Mouse (Mus musculus) hindbrain, embryonic 13.5 days (tissue): Measurements from ENCODE around the gene Apobec1. TPM values are rescaled to one million over a fixed set of nuclear protein-coding genes. Genes with fewer than 3 reads are reported as not detected.
"Not testable (repeated sequence)": the region's sequence is repeated elsewhere in the genome, so short reads cannot be mapped to it uniquely, and the experiment has no call there.

Experiments
- ATAC-seq: fragments of 200-750 bp; cut with Nextera tagmentation; 2 replicates; pipeline ENCODE4 v1.8.0; 2017; ENCODE audit warnings: moderate TSS enrichment; ENCODE audit not compliant: low FRiP score
- H3K27ac ChIP-seq: fragments of 300-500 bp; sonication (generic); 2 replicates; pipeline ENCODE4 v1.5.1; 2015; ENCODE audit warnings: inconsistent platforms, mild to moderate bottlenecking, moderate library complexity
- H3K27me3 ChIP-seq: fragments of 300-500 bp; sonication (generic); 2 replicates; pipeline ENCODE4 v1.6.1; 2015; ENCODE audit warnings: mild to moderate bottlenecking, inconsistent platforms
- H3K36me3 ChIP-seq: fragments of 300-500 bp; sonication (generic); 2 replicates; pipeline ENCODE4 v1.6.1; 2015; ENCODE audit warnings: mild to moderate bottlenecking, inconsistent platforms
- H3K4me1 ChIP-seq: fragments of 300-500 bp; sonication (generic); replicated peaks from 2 replicates; pipeline ENCODE4 v1.6.1; 2015; ENCODE audit warnings: inconsistent platforms
- H3K4me2 ChIP-seq: fragments of 300-500 bp; sonication (generic); 2 replicates; pipeline ENCODE4 v1.6.1; 2015; ENCODE audit warnings: inconsistent platforms, mild to moderate bottlenecking, moderate library complexity
- H3K4me3 ChIP-seq: fragments of 300-500 bp; sonication (generic); 2 replicates; pipeline ENCODE4 v1.5.1; 2015; ENCODE audit warnings: mild to moderate bottlenecking, inconsistent platforms
- H3K9ac ChIP-seq: fragments of 300-500 bp; sonication (generic); 2 replicates; pipeline ENCODE4 v1.6.1; 2015; ENCODE audit warnings: mild to moderate bottlenecking, inconsistent platforms
- H3K9me3 ChIP-seq: fragments of 300-500 bp; sonication (generic); 2 replicates; pipeline ENCODE4 v1.6.1; 2016; ENCODE audit warnings: inconsistent platforms
- WGBS: fragments of 180-500 bp; shearing (Covaris S2); methylation state at CpG from one replicate; pipeline ENCODE4 v1.1.7; 2015; 5-methylcytosine and 5-hydroxymethylcytosine counted together
- polyA plus RNA-seq: library from polyadenylated mRNA; unstranded; fragments of >200 nt; fragmentation: Nextera tagmentation; extraction: Ambion mirVana; gene quantifications from 2 replicates; pipeline ENCODE4 v1.2.1, GENCODE M21; 2015

The Apobec1 gene
- polyA plus RNA-seq, 1 experiment from 2014 or later, result 2.5 TPM

DNA sequence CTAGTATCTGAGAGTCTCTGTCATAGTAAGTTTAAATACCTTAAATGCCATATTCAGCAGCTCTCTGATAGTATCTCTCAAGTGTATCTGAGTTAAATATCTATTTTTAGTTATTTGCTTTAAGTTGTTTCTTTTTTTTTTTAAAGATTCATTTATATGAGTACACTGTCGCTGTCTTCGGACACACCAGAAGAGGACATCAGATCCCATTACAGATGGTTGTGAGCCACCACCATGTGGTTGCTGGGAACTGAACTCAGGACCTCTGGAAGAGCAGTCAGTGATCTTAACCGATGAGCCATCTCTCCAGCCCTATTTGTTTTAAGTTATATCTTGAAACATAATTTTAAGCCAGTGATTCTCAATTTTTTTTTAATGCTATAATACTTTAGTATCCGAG lies 1.2 kb downstream of the Apobec1 start:
- WGBS, result 94% methylated on average over 4 of the region's 4 CpGs
- H3K27me3 ChIP-seq, result no peaks in the 10 kb centered on the region
- H3K27ac ChIP-seq, result no peak overlapping the region
- H3K4me2 ChIP-seq, result no peak overlapping the region
- H3K4me1 ChIP-seq, result 0 out of 2 replicates have a peak, but pooled peaks cover 7% of the 10 kb centered on the region
- H3K4me3 ChIP-seq, result no peak overlapping the region
- H3K9ac ChIP-seq, result no peak overlapping the region
- H3K36me3 ChIP-seq, result no peaks in the 10 kb centered on the region
- no peaks in the 10 kb centered on the region for H3K9me3 ChIP-seq
- no peak for ATAC-seq

DNA sequence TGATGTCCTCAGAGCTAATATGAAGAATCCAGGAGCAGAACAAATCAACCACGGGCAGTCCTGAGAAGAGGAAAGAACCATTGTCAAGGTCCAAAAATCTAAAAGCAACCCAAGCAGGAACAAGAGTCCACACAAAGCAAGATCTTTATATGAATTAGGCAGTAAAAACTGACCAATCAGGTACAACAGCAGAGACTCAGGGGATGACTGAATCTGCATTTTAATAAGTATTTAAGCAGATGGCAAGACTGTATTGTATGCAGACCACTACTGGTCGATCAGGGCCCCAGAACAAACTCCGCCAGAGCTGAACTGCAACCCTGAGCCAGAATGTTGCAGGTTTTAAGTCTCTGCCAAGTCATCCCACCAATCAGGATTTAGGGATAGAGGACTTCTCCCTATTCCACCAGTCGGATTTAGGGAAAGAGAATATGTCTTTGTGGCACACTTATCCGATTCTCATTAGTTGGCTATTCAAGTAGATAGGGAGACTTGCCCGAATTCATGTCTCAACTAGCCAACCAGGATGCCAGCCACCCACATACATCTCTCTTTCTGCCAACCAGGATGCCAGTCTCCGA lies 2.1 kb downstream of the Apobec1 start:
- Histone ChIP-seq H3K27ac (no peak overlapping the region), H3K9ac (no peak overlapping the region), H3K4me1 (0 out of 2 replicates have a peak, but pooled peaks cover 7% of the 10 kb centered on the region), H3K4me2 (no peak overlapping the region), H3K4me3 (no peak overlapping the region), H3K27me3 (no peaks in the 10 kb centered on the region), H3K36me3 (no peaks in the 10 kb centered on the region), H3K9me3 (no peaks in the 10 kb centered on the region)
- ATAC-seq, result no peak
- WGBS, result 79% methylated on average over 7 of the region's 7 CpGs

DNA sequence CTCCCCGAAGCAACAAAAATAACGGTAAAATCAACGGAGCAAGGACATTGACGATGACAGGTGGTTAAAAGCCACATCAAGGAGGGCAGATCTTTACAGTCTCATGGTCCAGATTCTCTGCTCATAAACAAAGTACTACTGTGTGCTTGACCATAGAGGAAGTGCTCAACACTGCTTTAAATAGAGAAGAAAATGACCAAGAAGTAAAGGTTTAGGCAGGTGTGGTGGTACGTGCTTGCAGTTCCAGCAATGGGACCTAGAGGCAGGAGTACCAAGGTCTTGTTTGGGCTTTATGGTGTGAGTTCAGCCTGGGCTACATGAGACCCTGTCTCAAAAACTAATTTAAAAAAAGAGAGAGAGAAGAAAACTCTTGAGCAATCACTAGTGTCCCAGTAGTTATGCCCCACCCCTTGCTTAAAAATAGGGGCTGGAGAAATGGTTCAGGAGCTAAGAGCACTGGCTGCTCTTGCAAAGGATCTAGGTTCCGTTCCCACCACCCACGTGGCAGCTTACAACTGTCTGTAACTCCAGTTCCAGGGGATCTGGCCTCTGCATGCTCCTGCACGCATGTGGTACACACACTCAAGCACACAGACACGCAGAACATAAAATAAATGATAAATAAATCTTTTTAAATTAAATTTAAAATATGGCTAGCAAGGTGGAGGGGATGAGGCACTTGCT lies 3.0 kb downstream of the Apobec1 start:
- H3K27me3 ChIP-seq, result no peaks in the 10 kb centered on the region
- H3K4me2 ChIP-seq, result no peak overlapping the region
- no peaks in the 10 kb centered on the region for H3K36me3 ChIP-seq
- WGBS, result 94% methylated on average over 9 of the region's 9 CpGs
- ATAC-seq, result no peak
- no peak overlapping the region for H3K4me3 ChIP-seq
- H3K9ac ChIP-seq, result no peak overlapping the region
- H3K4me1 ChIP-seq, result 0 out of 2 replicates have a peak, but pooled peaks cover 7% of the 10 kb centered on the region
- H3K9me3 ChIP-seq, result no peaks in the 10 kb centered on the region
- no peak overlapping the region for H3K27ac ChIP-seq

DNA sequence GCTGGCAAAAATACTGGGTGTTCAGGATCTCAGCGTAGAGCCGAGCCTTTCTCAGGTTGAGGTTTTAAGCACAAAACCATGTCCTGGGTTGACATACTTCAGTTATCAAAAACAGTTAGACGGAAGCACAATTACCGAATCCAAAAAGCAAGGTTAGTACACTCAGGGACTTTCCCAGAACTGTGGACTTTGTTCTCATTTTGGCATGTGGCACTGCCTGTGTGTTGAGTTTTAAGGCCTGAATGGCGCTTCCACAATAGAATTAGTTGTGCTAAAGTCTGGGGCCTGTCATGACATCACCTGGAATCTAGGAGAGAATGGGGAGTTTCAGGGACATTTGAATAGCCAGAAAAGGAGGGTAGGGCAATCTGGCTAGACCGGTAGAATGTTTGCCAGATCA lies 3.8 kb downstream of the Apobec1 start:
- ATAC-seq, result no peak
- 0 out of 2 replicates have a peak, but pooled peaks cover 7% of the 10 kb centered on the region for H3K4me1 ChIP-seq
- no peak overlapping the region for H3K4me2 ChIP-seq
- H3K4me3 ChIP-seq, result no peak overlapping the region
- H3K36me3 ChIP-seq, result no peaks in the 10 kb centered on the region
- no peaks in the 10 kb centered on the region for H3K9me3 ChIP-seq
- 90% methylated on average over 6 of the region's 6 CpGs for WGBS
- no peak overlapping the region for H3K9ac ChIP-seq
- no peaks in the 10 kb centered on the region for H3K27me3 ChIP-seq
- H3K27ac ChIP-seq, result no peak overlapping the region

DNA sequence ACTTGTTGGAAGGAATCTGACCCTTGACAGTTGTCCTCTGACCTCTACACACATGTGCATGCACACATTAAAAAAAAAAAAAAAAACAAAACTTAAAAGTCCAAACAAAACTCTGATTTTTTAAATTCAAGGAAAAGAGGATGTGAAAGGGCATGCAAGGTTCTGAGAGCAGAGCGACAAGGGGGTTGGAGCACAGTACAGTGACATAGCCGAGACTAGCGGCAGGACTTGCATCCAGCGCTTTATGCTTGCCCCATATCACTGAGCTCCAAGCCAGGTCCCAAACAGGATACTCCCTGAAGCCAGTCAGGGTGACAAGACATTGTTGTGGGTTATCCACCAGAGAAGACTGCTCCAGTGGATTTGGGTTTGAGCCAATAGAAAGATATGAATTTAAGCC lies 4.2 kb downstream of the Apobec1 start:
- Histone ChIP-seq H3K9me3 (no peaks in the 10 kb centered on the region), H3K27ac (no peak overlapping the region), H3K4me1 (0 out of 2 replicates have a peak, but pooled peaks cover 7% of the 10 kb centered on the region), H3K4me2 (no peak overlapping the region), H3K27me3 (no peaks in the 10 kb centered on the region), H3K4me3 (no peak overlapping the region), H3K36me3 (no peaks in the 10 kb centered on the region), H3K9ac (no peak overlapping the region)
- ATAC-seq, result no peak
- 96% methylated on average over 4 of the region's 4 CpGs for WGBS

DNA sequence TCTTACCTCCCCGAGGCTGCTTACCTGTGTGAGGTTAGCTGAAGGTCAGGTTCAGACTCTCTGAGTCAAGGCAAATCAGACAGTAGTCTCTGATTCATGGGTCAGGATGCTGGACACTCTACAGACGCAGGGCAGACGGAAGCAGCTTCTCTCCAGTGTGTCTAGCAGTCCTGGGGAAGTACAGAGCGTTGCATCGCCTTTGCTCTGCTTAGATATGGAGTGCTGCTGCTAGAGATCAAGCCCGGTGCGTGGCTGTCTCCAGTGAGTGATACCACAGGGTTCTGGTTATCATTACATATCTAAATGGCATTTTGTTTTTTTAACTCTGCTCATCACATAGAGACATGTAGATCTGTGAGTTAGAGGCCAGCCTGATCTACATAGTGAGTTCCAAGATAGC lies 5.6 kb downstream of the Apobec1 start:
- no peaks in the 10 kb centered on the region for H3K4me1 ChIP-seq
- H3K9ac ChIP-seq, result no peak overlapping the region
- H3K4me2 ChIP-seq, result no peak overlapping the region
- no peaks in the 10 kb centered on the region for H3K27me3 ChIP-seq
- 86% methylated on average over 7 of the region's 7 CpGs for WGBS
- no peaks in the 10 kb centered on the region for H3K9me3 ChIP-seq
- no peak for ATAC-seq
- no peak overlapping the region for H3K4me3 ChIP-seq
- no peaks in the 10 kb centered on the region for H3K36me3 ChIP-seq
- H3K27ac ChIP-seq, result no peak overlapping the region

DNA sequence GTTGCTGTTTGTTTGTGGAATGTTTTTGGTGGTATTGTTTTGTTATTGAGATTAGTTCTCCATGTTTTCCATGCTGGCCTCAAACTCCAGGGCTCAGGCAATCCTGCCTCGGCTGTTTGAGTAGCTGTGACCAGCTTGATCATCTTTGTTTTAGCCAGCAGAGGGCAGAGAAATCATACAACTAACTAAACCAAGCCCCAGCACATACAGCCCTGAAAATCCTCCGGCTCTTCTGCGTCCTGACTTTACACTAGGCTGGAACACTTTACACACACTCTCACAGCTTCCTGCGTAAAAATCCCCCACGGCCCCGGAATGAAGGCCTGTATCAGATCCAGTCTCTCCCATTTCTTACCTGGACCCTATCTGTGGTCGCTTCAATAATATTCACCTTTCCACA lies 6.6 kb downstream of the Apobec1 start:
- ATAC-seq, result no peak
- no peak overlapping the region for H3K4me2 ChIP-seq
- no peak overlapping the region for H3K4me3 ChIP-seq
- H3K4me1 ChIP-seq, result no peaks in the 10 kb centered on the region
- H3K9ac ChIP-seq, result no peak overlapping the region
- no peak overlapping the region for H3K27ac ChIP-seq
- no peaks in the 10 kb centered on the region for H3K9me3 ChIP-seq
- no peaks in the 10 kb centered on the region for H3K27me3 ChIP-seq
- no peaks in the 10 kb centered on the region for H3K36me3 ChIP-seq
- WGBS, result 46% methylated on average over 7 of the region's 7 CpGs

DNA sequence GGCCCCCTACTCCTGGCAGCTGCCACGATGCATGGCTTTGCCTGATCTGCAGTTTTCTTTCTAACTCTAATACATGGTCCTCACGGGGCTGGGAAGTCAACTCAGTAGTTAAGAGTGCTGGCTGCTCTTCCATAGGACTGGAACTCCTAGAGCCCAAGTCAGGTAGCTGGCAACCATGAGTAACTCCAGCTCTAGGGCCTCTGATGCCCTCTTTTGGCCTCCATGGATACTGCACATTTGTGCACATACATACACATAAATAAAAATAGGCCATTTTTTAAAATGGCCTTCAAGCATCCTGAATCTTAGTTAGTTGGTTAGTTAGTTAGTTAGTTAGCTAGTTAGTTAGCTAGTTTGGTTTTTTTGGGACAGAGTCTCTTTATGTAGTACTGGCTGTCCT lies 9.3 kb downstream of the Apobec1 start:
- no peak for ATAC-seq
- no peak overlapping the region for H3K4me3 ChIP-seq
- no peaks in the 10 kb centered on the region for H3K4me1 ChIP-seq
- no peaks in the 10 kb centered on the region for H3K9me3 ChIP-seq
- H3K27me3 ChIP-seq, result no peaks in the 10 kb centered on the region
- no peaks in the 10 kb centered on the region for H3K36me3 ChIP-seq
- no peak overlapping the region for H3K4me2 ChIP-seq
- H3K9ac ChIP-seq, result no peak overlapping the region
- H3K27ac ChIP-seq, result no peak overlapping the region
- WGBS, result 86% methylated on average over 2 of the region's 2 CpGs

DNA sequence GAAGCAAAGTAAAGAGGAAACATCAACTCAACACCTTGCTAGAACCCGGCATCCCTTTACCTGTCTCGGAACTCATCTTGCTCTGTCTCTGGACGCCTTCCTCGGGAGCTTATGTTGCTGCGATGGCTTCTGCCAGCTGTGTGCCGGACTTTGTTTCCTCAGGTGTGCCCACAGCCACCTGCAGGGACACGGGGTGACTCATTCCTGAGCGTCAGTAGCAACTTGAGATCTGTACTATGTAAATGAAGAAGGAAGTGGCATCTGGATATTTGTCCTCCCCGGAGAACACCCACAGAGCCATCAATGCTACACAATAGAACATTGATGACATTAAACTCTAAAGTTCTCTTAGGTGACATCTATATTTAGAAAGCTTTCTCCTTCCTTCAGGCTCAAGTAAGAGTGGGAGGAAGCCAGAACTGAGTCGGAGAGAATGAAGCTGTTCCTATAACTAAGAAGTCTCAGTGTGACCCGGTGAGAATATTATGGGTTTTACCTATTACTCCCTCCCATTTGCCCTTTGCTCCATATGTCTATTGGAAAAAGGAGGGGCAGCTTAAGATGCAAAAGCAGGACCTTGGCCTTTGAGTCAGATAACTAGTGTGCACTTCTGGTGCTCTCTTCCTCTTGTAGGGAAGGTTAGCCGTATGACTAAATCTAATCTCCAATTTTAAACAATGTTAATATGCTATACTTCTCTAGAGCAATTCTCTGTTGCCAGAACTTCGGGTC lies 11.1 kb downstream of the Apobec1 start:
- ATAC-seq, result no peak
- no peak overlapping the region for H3K4me2 ChIP-seq
- WGBS, result 89% methylated on average over 13 of the region's 13 CpGs
- no peaks in the 10 kb centered on the region for H3K36me3 ChIP-seq
- no peaks in the 10 kb centered on the region for H3K9me3 ChIP-seq
- H3K4me3 ChIP-seq, result no peak overlapping the region
- no peak overlapping the region for H3K9ac ChIP-seq
- H3K27me3 ChIP-seq, result no peaks in the 10 kb centered on the region
- H3K4me1 ChIP-seq, result no peaks in the 10 kb centered on the region
- no peak overlapping the region for H3K27ac ChIP-seq

DNA sequence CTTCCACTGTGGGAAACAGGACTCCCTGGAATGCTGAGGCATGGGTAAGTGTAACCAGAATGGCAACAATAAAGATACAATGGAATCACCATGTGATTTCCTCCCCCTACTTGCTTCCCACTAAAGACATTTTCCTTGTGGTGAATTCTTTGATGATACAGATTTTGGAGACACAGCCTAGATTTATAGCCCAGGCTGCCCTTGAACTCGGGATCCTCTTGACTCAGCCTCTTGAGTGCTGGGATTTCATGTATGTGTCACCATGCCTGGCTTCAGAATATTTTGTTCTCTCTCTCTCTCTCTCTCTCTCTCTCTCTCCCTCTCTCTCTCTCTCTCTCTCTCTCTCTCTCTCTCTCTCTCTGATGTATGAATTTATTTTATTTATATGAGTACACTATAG lies 23.2 kb downstream of the Apobec1 start:
- Histone ChIP-seq H3K9me3 (no peaks in the 10 kb centered on the region), H3K9ac (no peak overlapping the region), H3K27me3 (no peaks in the 10 kb centered on the region), H3K4me2 (no peak overlapping the region), H3K4me3 (no peak overlapping the region), H3K4me1 (no peaks in the 10 kb centered on the region), H3K27ac (no peak overlapping the region), H3K36me3 (no peaks in the 10 kb centered on the region)
- WGBS, result 90% methylated on average over 1 of the region's 1 CpGs
- no peak for ATAC-seq

DNA sequence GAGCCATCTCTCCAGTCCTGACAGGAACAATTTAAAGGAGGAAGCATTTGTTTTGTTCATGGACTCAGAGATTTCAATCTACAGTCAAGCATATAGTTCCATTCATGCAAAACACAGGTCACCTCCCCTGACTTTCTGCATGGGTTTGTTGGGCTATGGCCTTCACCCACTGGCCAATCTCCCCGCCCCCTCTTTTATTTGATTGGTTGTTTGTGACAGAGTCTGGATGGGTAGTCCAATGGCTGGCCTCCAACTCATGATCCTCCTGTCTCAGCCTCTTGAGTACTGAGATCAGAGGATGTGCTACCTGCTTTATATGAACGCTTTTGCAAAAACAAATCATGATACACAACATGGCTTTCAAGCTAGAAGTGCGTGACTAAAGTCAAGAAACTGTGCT lies 25.2 kb downstream of the Apobec1 start:
- no peak for ATAC-seq
- no peaks in the 10 kb centered on the region for H3K4me1 ChIP-seq
- no peak overlapping the region for H3K4me3 ChIP-seq
- no peaks in the 10 kb centered on the region for H3K27me3 ChIP-seq
- no peak overlapping the region for H3K9ac ChIP-seq
- WGBS, result 90% methylated on average over 3 of the region's 3 CpGs
- H3K27ac ChIP-seq, result no peak overlapping the region
- no peaks in the 10 kb centered on the region for H3K36me3 ChIP-seq
- no peaks in the 10 kb centered on the region for H3K9me3 ChIP-seq
- H3K4me2 ChIP-seq, result no peak overlapping the region

DNA sequence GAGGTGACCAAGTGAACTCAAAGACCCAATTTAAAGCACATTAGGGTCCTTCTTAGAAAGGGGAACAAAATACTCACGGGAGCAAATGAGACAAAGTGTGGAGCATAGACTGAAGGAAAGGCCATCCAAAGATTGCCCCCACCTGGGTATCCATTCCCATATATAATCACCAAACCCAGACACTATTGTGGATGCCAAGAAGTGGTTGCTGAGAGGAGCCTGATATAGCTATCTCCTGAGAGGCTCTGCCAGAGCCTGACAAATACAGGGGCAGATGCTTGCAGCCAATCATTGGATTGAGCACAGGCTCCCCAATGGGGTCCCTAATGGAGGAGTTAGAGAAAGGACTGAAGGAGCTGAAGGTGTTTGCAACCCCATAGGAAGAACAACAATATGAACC lies 27.2 kb downstream of the Apobec1 start:
- WGBS, result 96% methylated on average over 1 of the region's 1 CpGs
- not testable (repeated sequence) for H3K36me3 ChIP-seq, H3K9me3 ChIP-seq

DNA sequence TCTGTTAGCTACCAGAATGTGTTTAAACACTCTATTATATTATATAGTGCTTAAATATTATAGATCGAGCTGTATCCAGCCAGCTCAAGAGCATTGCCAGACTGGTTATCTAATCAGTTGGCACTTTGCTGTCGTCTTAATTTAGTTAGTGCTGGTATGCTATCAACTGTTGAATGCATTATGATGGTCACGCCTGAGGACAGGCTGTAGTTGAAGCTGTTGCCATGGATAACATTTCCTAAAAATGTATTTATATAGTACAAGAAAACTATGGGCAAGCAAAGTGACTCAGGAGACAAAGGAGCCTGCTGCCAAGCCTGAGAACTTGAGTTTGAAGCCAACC lies 30.7 kb downstream of the Apobec1 start:
- no peak for ATAC-seq
- Histone ChIP-seq H3K4me2 (no peak overlapping the region), H3K9ac (no peak overlapping the region), H3K27ac (no peak overlapping the region), H3K27me3 (no peaks in the 10 kb centered on the region), H3K4me1 (0 out of 2 replicates have a peak, but pooled peaks cover 4% of the 10 kb centered on the region), H3K4me3 (no peak overlapping the region), H3K9me3 (no peaks in the 10 kb centered on the region), H3K36me3 (no peaks in the 10 kb centered on the region)
- WGBS, result 89% methylated on average over 3 of the region's 3 CpGs

More for the DNA sequence above, 27.2 kb downstream of the Apobec1 start:
- not testable (repeated sequence) for H3K4me2 ChIP-seq, ATAC-seq, H3K4me3 ChIP-seq, H3K4me1 ChIP-seq, H3K27ac ChIP-seq, H3K27me3 ChIP-seq, H3K9ac ChIP-seq
